Mouse (Mus musculus) thymus, postnatal 14 days (tissue): ENCODE data around the gene Btbd18.

Experiments used
- DNase-seq: peaks from one replicate; pipeline ENCODE4 v3.0.0; 2021

Btbd18 gene

GRCm38 (mm10) chr2:84705295-84705694 lies 46.4 kb downstream of the Btbd18 start:
- DNase-seq: no peak

- no peak for DNase-seq
Measured at GRCm38 (mm10) chr2:84707523-84707922, 48.6 kb downstream of the Btbd18 start.

GRCm38 (mm10) chr2:84711898-84712297 lies 53.0 kb downstream of the Btbd18 start:
- DNase-seq: no peak

GRCm38 (mm10) chr2:84714422-84714810 lies 55.5 kb downstream of the Btbd18 start:
- no peak for DNase-seq

GRCm38 (mm10) chr2:84714811-84715561 lies 56.1 kb downstream of the Btbd18 start, which contains the start of gene Zdhhc5:
TSS of gene Zdhhc5 (minus strand) at chr2:84715180.
- DNase-seq: peak; percentile 99

GRCm38 (mm10) chr2:84715562-84716361 lies 56.9 kb downstream of the Btbd18 start:
- DNase-seq: peak; percentile 82

- no peak for DNase-seq
Measured at GRCm38 (mm10) chr2:84716423-84717355, 57.8 kb downstream of the Btbd18 start.

- DNase-seq: no peak
Measured at GRCm38 (mm10) chr2:84717357-84717756, 58.5 kb downstream of the Btbd18 start.
